Mouse (Mus musculus) erythroblast, embryonic 14.5 days (primary cell): Measurements from ENCODE around the gene Raly.

Source experiments
- GATA1 ChIP-seq: IDR thresholded peaks from 2 replicates; pipeline ENCODE4 v1.6.1; 2012; ENCODE audit warnings: low read length, inconsistent platforms, mixed read lengths
- TAL1 ChIP-seq: IDR thresholded peaks from 3 replicates; pipeline ENCODE4 v1.6.1; 2012; ENCODE audit warnings: low read length, inconsistent platforms, mixed read lengths

- TF ChIP-seq GATA1 (no peak), TAL1 (no peak)
These were observed at the start of gene Raly, which contains the start of gene a for GRCm38 (mm10) chr2:154790656-154791483.
